Mouse (Mus musculus) cerebellum, adult 18-20 months (tissue): ENCODE data around the gene Sncg.
"Not testable (repeated sequence)": the region's sequence is repeated elsewhere in the genome, so short reads cannot be mapped to it uniquely, and the experiment has no call there.

ENCODE experiments used
- DNase-seq, 2 experiments: peaks; one replicate each; pipeline ENCODE4 v3.0.0; 2021

Sncg gene

DNA sequence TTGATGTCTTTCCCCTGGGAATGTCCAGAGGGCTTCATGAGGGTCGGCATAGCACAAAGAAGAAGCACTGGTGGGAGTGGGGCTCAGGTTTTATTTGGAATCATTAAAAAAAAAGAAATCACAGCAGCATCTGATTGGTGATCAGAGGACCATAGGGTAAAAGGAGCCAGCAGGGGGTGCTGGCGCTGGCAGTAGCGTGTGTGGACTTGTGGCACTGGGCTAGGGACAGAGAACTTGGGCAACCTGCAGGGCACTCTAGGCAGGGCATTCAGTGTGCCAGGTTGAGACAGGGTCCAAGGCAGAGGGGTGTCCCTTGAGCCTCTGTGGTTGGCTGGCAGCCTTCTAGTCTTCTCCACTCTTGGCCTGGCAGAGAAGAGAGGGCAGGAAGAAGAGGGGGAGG, 4.4 kb downstream of the Sncg start:
- DNase-seq = no peak

DNA sequence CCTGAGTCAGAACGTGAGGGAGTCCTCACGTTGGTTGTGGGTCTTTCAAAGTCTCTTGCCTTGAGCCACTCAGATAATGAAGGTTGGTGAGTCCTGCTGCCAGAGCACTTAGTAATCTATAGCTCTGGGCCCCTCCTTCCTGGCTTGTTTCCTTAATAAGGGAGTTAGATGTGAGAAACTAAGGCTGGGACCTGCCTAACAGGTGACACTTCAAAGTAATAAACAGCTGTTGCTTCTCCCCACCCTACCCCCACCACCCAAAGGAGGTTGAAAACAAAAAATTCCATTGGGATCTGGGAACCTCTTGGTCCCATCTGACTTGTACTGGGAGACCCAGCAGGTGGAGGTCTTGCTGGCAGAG, 9.5 kb downstream of the Sncg start:
- DNase-seq = no peak

DNA sequence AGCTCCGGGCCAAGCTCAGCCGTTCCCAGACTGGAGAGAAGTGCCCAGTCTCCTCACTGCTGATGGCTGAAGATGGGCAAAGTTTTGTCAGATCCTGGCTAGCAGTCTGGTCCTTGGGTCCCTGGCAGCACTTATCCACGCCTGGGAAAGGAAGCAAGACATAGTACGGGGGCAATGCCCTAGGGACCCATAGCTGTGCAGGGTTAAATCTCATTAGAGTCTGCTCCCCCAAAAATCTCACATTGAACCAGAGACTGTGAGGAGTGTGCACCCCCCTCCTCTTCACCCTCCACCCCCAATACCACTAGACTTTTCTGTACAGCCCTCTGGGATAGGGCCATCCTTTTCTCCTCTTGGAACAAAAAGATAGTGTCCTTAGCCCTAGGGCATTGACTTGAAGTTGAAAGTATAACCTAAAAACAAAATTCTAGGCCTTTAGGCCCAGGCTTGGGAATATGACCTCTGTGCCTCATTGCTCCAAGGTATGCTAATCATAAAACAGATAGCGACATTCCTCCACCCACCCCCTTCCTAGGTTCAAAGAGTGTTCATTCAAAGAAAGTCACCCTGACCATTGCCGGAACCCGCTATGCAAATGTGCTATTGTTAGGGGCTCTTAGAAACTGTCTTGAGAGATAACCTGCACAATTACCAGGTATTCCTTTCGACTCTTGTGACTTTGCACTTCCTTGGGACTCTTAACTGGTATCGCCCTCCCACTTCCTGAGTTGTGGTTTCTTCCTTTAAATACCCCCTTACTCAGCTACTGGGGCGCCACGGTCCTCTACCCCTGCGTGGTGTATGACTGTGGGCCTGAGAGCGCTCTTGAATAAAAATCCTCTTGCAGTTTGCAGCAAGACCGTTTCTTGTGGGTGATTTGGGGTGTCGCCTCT, 10.1 kb downstream of the Sncg start:
- DNase-seq = not testable (repeated sequence)

GRCm38 (mm10) chr14:34363490-34364253, 10.9 kb downstream of the Sncg start:
- peak; percentile 69 to 70 for DNase-seq

- peak; percentile 78 to 85 for DNase-seq
Observed at GRCm38 (mm10) chr14:34362726-34363445, 11.7 kb downstream of the Sncg start.

DNA sequence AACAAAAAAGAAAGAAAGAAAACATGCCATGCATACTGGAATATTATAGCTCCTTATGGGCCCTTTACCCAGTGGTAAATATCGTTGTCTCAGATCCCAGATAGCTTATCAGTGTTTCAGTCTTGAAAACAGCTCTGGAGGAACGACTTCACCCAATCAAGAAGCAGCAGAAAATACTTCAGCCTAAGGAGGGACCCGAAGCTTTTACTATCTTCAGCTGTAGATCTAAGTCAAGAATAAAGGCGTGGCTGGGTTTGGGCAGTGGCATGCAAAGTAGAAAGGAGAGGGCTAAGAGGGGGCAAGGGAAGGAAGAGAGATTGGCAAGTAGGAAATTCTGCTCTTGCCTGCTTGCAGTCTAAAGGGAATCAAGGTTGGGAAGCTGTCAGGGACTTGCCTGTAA, 12.5 kb downstream of the Sncg start:
- DNase-seq = no peak

- DNase-seq = no peak
Observed at GRCm38 (mm10) chr14:34360251-34360650, 14.3 kb downstream of the Sncg start.

GRCm38 (mm10) chr14:34359676-34360244, 14.8 kb downstream of the Sncg start:
- no peak for DNase-seq

DNA sequence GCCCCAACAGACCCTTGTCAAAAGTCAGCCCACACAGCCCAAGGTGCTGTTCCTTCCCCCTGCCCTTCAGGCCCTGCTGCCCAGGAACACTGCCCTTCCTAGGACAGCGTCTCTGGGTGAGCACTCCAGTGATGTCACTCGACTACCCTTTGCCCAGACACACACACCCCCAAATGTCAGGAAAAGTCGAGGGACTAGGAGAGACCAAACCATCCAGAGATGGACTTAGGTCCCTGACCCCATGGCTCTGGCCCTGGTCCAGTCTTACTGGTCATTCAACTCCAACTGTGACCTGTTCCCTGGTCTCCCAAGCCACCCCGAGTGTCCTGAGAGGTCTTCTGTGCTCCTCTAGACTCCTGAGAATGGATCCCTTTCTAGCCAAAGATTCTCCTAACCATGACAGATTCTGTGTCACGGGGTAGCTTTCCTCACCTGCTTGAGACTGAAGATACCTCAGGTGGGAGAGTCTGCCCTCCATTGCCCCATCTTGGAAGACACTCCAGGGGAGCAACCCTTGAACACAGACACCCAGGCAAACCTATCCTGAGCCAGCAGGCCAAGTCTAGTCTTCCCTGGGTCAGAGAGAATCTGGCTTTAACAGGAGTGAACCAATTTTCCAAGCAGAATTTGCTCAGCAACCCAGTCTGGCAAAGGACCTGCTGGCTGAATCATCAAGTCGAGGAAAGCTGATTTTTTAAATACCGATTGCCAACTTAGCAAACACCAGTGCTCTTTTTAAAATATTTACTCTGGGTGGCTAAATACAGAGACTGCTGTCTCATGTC, 16.7 kb downstream of the Sncg start:
- DNase-seq = no peak

DNA sequence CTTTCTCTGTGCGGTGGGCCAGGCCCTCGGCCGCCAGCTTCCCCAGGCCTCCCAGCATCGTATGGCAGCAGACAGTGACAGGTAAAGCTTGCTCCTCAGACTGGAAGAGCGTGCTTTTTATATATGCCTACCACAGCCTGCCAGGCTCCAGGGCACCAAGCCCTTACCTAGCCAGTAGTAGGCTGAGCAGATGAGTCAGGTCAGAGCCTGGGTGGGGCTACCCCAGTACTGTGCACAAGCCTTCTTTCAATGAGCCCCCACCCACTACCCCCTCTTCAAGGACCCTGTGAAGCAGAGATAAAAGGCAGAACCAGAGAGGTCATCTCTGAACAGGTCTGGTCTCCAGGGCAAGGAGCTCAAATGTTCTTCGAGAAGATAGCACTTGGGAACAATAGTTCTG, 19.3 kb downstream of the Sncg start, which contains the start of gene Fam25c:
Gene Fam25c (minus strand): TSS at position 133 of the 400 bp plus-strand sequence.
- DNase-seq = no peak

DNA sequence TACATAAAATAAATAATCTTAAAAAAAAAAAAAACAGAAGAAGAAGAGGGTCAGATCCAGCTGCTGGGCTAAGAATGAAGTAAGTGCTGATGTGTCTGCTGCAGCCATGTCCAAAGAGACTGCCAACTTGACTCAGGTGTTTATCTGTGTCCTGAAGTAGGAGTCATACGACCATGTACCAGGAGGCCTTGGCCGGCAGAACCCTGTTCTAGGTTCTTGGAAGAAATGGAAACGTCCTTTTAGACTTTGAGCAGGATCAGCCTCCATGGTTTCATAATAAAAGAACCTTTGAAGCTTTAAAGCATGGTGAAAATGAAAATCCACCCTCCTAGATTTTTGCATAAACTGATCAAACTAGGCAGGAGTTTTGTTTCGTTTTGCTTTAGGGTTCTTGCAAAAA, 20.1 kb downstream of the Sncg start:
- no peak for DNase-seq

- DNase-seq = no peak
Observed at GRCm38 (mm10) chr14:34353326-34353725, 21.3 kb downstream of the Sncg start.

DNA sequence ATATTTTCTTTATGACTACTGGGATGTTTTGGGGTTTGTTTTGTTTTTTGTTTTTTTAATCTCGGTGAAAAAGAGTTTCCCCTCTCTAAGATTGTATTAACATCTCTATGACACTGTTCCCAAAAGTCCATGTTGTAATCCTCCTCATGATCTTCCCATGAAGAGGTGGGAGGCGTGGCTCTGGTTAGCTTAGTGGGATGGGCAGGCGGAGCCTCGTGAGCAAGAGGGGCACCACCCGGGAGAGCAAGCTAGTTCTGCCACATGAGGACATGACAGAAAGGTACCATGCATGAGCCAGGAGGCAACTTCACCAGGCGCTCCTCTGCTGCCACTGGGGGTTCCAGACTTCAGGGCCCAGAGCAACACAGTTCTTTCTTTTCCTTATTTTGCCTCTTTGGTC, 22.1 kb downstream of the Sncg start:
- DNase-seq = no peak

GRCm38 (mm10) chr14:34351660-34352059, 22.9 kb downstream of the Sncg start:
- no peak for DNase-seq

GRCm38 (mm10) chr14:34349007-34349406, 25.6 kb downstream of the Sncg start:
- DNase-seq = no peak

GRCm38 (mm10) chr14:34348301-34348700, 26.3 kb downstream of the Sncg start:
- no peak for DNase-seq

GRCm38 (mm10) chr14:34347084-34347483, 27.5 kb downstream of the Sncg start:
- DNase-seq = no peak

- DNase-seq = no peak
Observed at GRCm38 (mm10) chr14:34345771-34346566, 28.6 kb downstream of the Sncg start.

DNA sequence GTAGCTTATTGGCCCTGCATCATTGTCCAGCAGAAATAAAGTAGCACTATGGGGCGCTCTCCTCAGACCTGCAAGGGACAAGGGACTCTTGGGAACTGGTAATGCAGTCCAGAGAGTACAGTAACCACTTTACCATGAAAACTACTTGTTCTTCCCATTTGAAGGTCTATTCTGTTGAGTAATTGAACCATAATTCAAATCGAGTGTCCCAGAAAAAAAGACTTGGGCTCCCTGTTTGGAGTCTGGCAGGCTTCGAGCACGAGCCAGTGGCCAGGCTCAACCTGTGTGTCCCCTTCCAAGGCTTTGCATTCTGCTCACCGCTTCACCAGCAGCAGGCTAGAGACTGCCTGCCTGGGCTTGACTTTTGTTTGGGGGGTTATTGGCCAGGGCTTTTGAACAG, 30.2 kb downstream of the Sncg start:
- no peak for DNase-seq

- DNase-seq = no peak
Observed at GRCm38 (mm10) chr14:34343078-34343477, 31.5 kb downstream of the Sncg start.

GRCm38 (mm10) chr14:34341993-34342392, 32.6 kb downstream of the Sncg start:
- no peak for DNase-seq
